In the genomic region with DNA sequence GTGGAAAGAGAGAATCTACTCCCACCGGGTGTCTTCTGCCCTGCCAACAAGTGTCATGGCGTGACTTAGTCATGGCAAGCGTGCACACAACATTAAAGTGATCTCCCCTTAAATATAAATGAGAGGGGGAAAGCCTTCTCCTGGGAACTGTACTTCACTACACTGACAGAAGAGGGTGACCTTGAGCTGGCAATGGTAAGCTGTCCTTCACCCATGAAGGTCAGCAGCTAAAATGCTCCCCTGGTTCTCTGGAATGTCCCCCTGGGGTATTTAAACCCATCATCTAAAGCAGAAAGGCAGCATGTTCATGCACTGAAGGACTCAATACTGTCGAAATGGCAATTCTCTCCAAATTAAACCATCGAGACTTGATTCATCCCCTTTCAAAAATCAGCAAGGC, we compare ENCODE assay signal across 16 mouse cellular contexts.
DNase-seq lines count a peak whose midpoint lies in the region; ATAC-seq and TF ChIP-seq lines count a peak whose summit lies in the region.
"Had no signal": no experiment of that assay in that cellular context is flagged by ENCODE, and none has a peak within 500 bp of the region (broad histone marks: within the 10 kb centered on the region; RNA-seq: fewer than 3 reads in every experiment).

No protein-coding gene starts in this region.

- no peak for ATAC-seq in CD4-positive, CD25-positive, alpha-beta regulatory T cell, adult 4 months
- ATAC-seq in inflammation-experienced regulatory T-cells, adult 6 months = no peak

- no peaks in the 10 kb centered on the region for H3K79me2 ChIP-seq in MEL (ENCODE audit: control insufficient read depth, insufficient read depth, low read length, poor library complexity)

- peak; percentile 30 for DNase-seq in CD4-positive, CD25-positive, alpha-beta regulatory T cell, adult 2 months (ENCODE audit: low read depth, low spot score)
- DNase-seq in layer of hippocampus, adult 2 months (ENCODE audit: low spot score in 2 of 2) = no peak
- no peak for DNase-seq in layer of hippocampus, postnatal 14 days (ENCODE audit: low spot score in 2 of 2)
- no peak for DNase-seq in MEL (ENCODE audit: low read depth, low spot score)
- peak; percentile 46 for DNase-seq in kidney, postnatal 14 days
- DNase-seq in testis, postnatal 10 days (ENCODE audit: low spot score) = no peak
- DNase-seq: cerebellum, adult 9-11 months; gastrocnemius, postnatal 14 days; lung, postnatal 36 days; right cerebral cortex, postnatal 25 days; thymus, postnatal 14 days had no signal

- H3K4me1 ChIP-seq in MEL (ENCODE audit: control insufficient read depth in 1 of 2, insufficient read depth in 2 of 2, low read length in 2 of 2) = no peaks in the 10 kb centered on the region
- H3K4me1 ChIP-seq: embryonic facial prominence, embryonic 15.5 days; limb, embryonic 10.5 days; neural tube, embryonic 12.5 days had no signal

- no peaks in the 10 kb centered on the region for H3K9me3 ChIP-seq in MEL (replicated peaks; ENCODE audit: insufficient read depth, low read length)
- H3K9me3 ChIP-seq: embryonic facial prominence, embryonic 15.5 days; limb, embryonic 10.5 days; neural tube, embryonic 12.5 days had no signal

- no peaks in the 10 kb centered on the region for H3K36me3 ChIP-seq in MEL (ENCODE audit: control insufficient read depth in 1 of 2, insufficient read depth in 2 of 2, low read length in 2 of 2)
- H3K36me3 ChIP-seq: embryonic facial prominence, embryonic 15.5 days; limb, embryonic 10.5 days; neural tube, embryonic 12.5 days had no signal

- no peak overlapping the region for H3K9ac ChIP-seq in MEL (ENCODE audit: control insufficient read depth, low read depth, low read length, poor library complexity, severe bottlenecking)
- H3K9ac ChIP-seq: embryonic facial prominence, embryonic 15.5 days; neural tube, embryonic 12.5 days had no signal

- H3K27me3 ChIP-seq in MEL (ENCODE audit: control insufficient read depth in 1 of 2, insufficient read depth in 2 of 2, low read length in 2 of 2) = no peaks in the 10 kb centered on the region; a peak in 1 of 4 replicates
- H3K27me3 ChIP-seq: embryonic facial prominence, embryonic 15.5 days; neural tube, embryonic 12.5 days had no signal

- TF ChIP-seq CTCF in layer of hippocampus, adult 2 months (conservative IDR thresholded peaks at IDR 0.05) = peak; percentile 46
- peak in 1 of 3 experiments; percentile 21; a peak in 2 of 6 replicates for TF ChIP-seq CTCF in MEL (IDR thresholded peaks at IDR 0.05 in 2 of 3, conservative IDR thresholded peaks at IDR 0.05 in 1 of 3; ENCODE audit: control insufficient read depth in 1 of 3, insufficient read depth in 1 of 3, low read depth in 2 of 3, low read length in 3 of 3, poor library complexity in 1 of 3, severe bottlenecking in 1 of 3)

- TF ChIP-seq POLR2A in MEL (IDR thresholded peaks at IDR 0.05; ENCODE audit: control insufficient read depth in 1 of 2, insufficient read depth in 1 of 2, low read depth in 1 of 2, low read length in 2 of 2, poor library complexity in 1 of 2) = no peak

- no peak overlapping the region for H3K27ac ChIP-seq in layer of hippocampus, adult 2 months
- H3K27ac ChIP-seq in MEL (ENCODE audit: control insufficient read depth, low read depth, low read length) = no peak overlapping the region
- H3K27ac ChIP-seq: embryonic facial prominence, embryonic 15.5 days; limb, embryonic 10.5 days; neural tube, embryonic 12.5 days had no signal

- no peak for TF ChIP-seq EP300 in MEL (IDR thresholded peaks at IDR 0.05; ENCODE audit: low read depth in 1 of 2, low read length in 2 of 2)

- TF ChIP-seq RAD21 in MEL (IDR thresholded peaks at IDR 0.05; ENCODE audit: low read depth, low read length) = peak; percentile 16

- H3K4me3 ChIP-seq in layer of hippocampus, adult 2 months = no peak overlapping the region
- H3K4me3 ChIP-seq in MEL (ENCODE audit: control insufficient read depth in 1 of 2, insufficient read depth in 1 of 2, low read depth in 2 of 2, low read length in 2 of 2) = no peak overlapping the region
- H3K4me3 ChIP-seq: embryonic facial prominence, embryonic 15.5 days; limb, embryonic 10.5 days; neural tube, embryonic 12.5 days had no signal

TF ChIP-seq in MEL, 35 proteins besides CTCF, POLR2A, EP300 and RAD21:
- TF ChIP-seq USF2 (IDR thresholded peaks at IDR 0.05; ENCODE audit: borderline replicate concordance in 1 of 2, insufficient read depth in 1 of 2, low read depth in 1 of 2, low read length in 2 of 2) = no peak
- TF ChIP-seq NRF1 (IDR thresholded peaks at IDR 0.05; ENCODE audit: insufficient read depth, low read depth, low read length, poor library complexity, severe bottlenecking) = no peak
- no peak for TF ChIP-seq TBP (IDR thresholded peaks at IDR 0.05; ENCODE audit: low read depth, low read length)

Comparison
In these comparisons a context has a peak if more than half of its experiments do, and no peak if none do; other contexts are left out.
1. DNase-seq: peak in CD4-positive, CD25-positive, alpha-beta regulatory T cell, adult 2 months (single experiment) and kidney, postnatal 14 days (single experiment); none in layer of hippocampus, adult 2 months (0 of 2), layer of hippocampus, postnatal 14 days (0 of 2), MEL (single experiment) and testis, postnatal 10 days (single experiment).